In genomic region chr5:120908196-120908920, GRCm38 (mm10) we compare ENCODE assay signal across 28 mouse cellular contexts. TPM values are rescaled to one million over a fixed set of nuclear protein-coding genes. Genes with fewer than 3 reads are reported as not detected.
"Had no signal": no experiment of that assay in that cellular context is flagged by ENCODE, and none has a peak within 500 bp of the region (broad histone marks: within the 10 kb centered on the region; RNA-seq: fewer than 3 reads in every experiment).

No protein-coding gene starts in this region.

- H3K27ac ChIP-seq: kidney, embryonic 15.5 days; limb, embryonic 10.5 days; limb, embryonic 13.5 days; liver, embryonic 12.5 days; liver, embryonic 15.5 days; lung, embryonic 15.5 days; midbrain, embryonic 10.5 days; midbrain, embryonic 13.5 days; neural tube, embryonic 13.5 days; stomach, embryonic 15.5 days had no signal

- ATAC-seq: liver, embryonic 12.5 days; midbrain, embryonic 13.5 days; midbrain, embryonic 16.5 days had no signal

- H3K4me1 ChIP-seq: kidney, embryonic 15.5 days; limb, embryonic 10.5 days; limb, embryonic 13.5 days; liver, embryonic 12.5 days; liver, embryonic 15.5 days; lung, embryonic 15.5 days; midbrain, embryonic 10.5 days; midbrain, embryonic 13.5 days; neural tube, embryonic 13.5 days; stomach, embryonic 15.5 days had no signal

- H3K4me2 ChIP-seq: liver, embryonic 12.5 days; lung, embryonic 15.5 days; midbrain, embryonic 13.5 days; neural tube, embryonic 13.5 days had no signal

- DNase-seq: kidney, postnatal 10 days; kidney, postnatal 36 days; layer of hippocampus, postnatal 36 days; liver; lung, adult 18-20 months; lung, postnatal 10 days; lung, postnatal 36 days; right cerebral cortex, postnatal 25 days; spleen, adult 18-20 months; thymus, postnatal 25 days had no signal

- H3K36me3 ChIP-seq: kidney, embryonic 15.5 days; limb, embryonic 10.5 days; limb, embryonic 13.5 days; liver, embryonic 12.5 days; liver, embryonic 15.5 days; lung, embryonic 15.5 days; midbrain, embryonic 10.5 days; midbrain, embryonic 13.5 days; neural tube, embryonic 13.5 days; stomach, embryonic 15.5 days had no signal

- H3K4me3 ChIP-seq: kidney, embryonic 15.5 days; limb, embryonic 10.5 days; limb, embryonic 13.5 days; liver, embryonic 12.5 days; liver, embryonic 15.5 days; lung, embryonic 15.5 days; midbrain, embryonic 10.5 days; midbrain, embryonic 13.5 days; myocyte; neural tube, embryonic 13.5 days; stomach, embryonic 15.5 days had no signal

- H3K9me3 ChIP-seq: kidney, embryonic 15.5 days; limb, embryonic 10.5 days; limb, embryonic 13.5 days; liver, embryonic 12.5 days; liver, embryonic 15.5 days; lung, embryonic 15.5 days; midbrain, embryonic 10.5 days; midbrain, embryonic 13.5 days; neural tube, embryonic 13.5 days; stomach, embryonic 15.5 days had no signal

- H3K27me3 ChIP-seq: kidney, embryonic 15.5 days; limb, embryonic 13.5 days; liver, embryonic 12.5 days; liver, embryonic 15.5 days; lung, embryonic 15.5 days; midbrain, embryonic 13.5 days; neural tube, embryonic 13.5 days; stomach, embryonic 15.5 days had no signal

- H3K9ac ChIP-seq: kidney, embryonic 15.5 days; limb, embryonic 13.5 days; liver, embryonic 12.5 days; liver, embryonic 15.5 days; lung, embryonic 15.5 days; midbrain, embryonic 13.5 days; neural tube, embryonic 13.5 days; stomach, embryonic 15.5 days had no signal

RNA-seq across cellular contexts. Expression of gene Oas1a, which starts 1.0 kb away (rescaled TPM):
- total RNA-seq: layer of hippocampus, postnatal 36 days had no signal

RNA-seq across cellular contexts. Expression of gene Oas1d, which starts 6.0 kb away (rescaled TPM):
- total RNA-seq: layer of hippocampus, adult 8-10 months; layer of hippocampus, postnatal 36 days; left cerebral cortex, adult 8-10 months; left cerebral cortex, postnatal 14 days; monocyte, adult 5-6 weeks; neutrophil, adult 5-6 weeks had no signal
- polyA plus RNA-seq: kidney, embryonic 15.5 days; limb, embryonic 10.5 days; limb, embryonic 13.5 days; liver, embryonic 12.5 days; liver, embryonic 15.5 days; lung, embryonic 15.5 days; midbrain, embryonic 10.5 days; midbrain, embryonic 13.5 days; myocyte; neural tube, embryonic 13.5 days; stomach, embryonic 15.5 days had no signal

RNA-seq across cellular contexts. Expression of gene Oas1g, which starts 20.9 kb away (rescaled TPM):
- total RNA-seq: layer of hippocampus, postnatal 10 days; layer of hippocampus, postnatal 36 days; left cerebral cortex, postnatal 14 days had no signal
- polyA plus RNA-seq: limb, embryonic 13.5 days; midbrain, embryonic 10.5 days; midbrain, embryonic 16.5 days; myocyte had no signal

RNA-seq across cellular contexts. Expression of gene Oas1h, which starts 47.1 kb away (rescaled TPM):
- total RNA-seq: layer of hippocampus, adult 8-10 months; layer of hippocampus, postnatal 10 days; layer of hippocampus, postnatal 36 days; left cerebral cortex, adult 8-10 months; left cerebral cortex, postnatal 14 days; monocyte, adult 5-6 weeks; neutrophil, adult 5-6 weeks had no signal
- polyA plus RNA-seq: kidney, embryonic 15.5 days; limb, embryonic 10.5 days; limb, embryonic 13.5 days; liver, embryonic 12.5 days; liver, embryonic 15.5 days; lung, embryonic 15.5 days; midbrain, embryonic 10.5 days; midbrain, embryonic 13.5 days; midbrain, embryonic 16.5 days; myocyte; neural tube, embryonic 13.5 days; stomach, embryonic 15.5 days had no signal
